Mouse (Mus musculus): ENCODE results near the gene Cd4.

Gene Cd4

DNA sequence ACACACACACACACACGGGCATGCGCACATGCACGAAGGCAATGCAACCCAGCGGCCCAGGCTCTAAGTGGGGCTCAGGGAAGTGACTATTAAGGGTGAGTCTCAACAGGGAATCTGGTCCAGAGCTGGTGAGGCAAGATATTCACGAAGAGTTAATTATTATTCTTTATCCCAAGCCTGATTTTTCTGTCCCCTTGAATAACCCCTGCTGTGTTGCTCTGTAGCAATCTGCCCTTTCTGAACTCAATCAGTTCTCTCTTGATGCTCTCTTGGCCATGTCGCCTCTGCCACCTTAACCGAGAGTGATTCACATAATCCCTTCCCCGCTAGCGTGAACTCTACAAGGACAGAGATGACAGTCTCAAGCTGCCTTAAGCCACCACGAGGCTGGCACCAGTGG lies 4.7 kb downstream of the Cd4 start:
- no peak for DNase-seq

- DNase-seq: no peak
Observed at GRCm38 (mm10) chr6:124881821-124882220, 6.2 kb downstream of the Cd4 start.

GRCm38 (mm10) chr6:124879390-124879789 lies 8.6 kb downstream of the Cd4 start:
- DNase-seq: no peak

- no peak for DNase-seq
Observed at GRCm38 (mm10) chr6:124874348-124874747, 13.7 kb downstream of the Cd4 start.

GRCm38 (mm10) chr6:124866560-124866959 lies 21.5 kb downstream of the Cd4 start:
- no peak for DNase-seq

DNA sequence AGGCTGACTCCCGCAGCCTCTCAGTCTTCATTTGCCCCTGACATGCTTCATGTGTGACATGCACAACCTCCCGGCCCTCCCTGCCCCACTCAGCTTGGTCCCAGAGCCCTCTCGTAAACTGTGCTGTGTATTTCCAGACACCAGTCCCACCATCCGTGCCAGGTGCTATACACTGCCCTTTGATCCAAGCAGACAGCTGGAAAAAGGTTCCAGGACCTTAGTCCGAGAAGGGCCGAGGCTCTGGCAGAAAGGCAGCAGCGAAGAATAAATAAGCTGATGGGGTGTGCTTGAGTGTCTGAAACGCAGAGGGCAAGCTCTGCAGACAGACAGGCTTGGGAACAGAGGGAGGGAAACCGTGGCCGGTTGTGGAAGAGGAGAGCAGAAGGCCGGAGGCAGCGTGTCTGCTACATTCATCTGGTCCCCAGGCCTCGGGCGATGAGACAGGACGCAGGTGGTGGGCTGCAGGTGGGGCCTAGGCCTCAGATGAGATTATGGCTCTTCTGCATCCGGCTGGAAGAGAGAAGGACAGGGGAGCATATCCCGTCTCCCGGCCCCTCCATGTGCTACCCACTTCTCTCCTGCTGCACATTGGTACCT lies 22.2 kb downstream of the Cd4 start:
- DNase-seq: no peak

DNA sequence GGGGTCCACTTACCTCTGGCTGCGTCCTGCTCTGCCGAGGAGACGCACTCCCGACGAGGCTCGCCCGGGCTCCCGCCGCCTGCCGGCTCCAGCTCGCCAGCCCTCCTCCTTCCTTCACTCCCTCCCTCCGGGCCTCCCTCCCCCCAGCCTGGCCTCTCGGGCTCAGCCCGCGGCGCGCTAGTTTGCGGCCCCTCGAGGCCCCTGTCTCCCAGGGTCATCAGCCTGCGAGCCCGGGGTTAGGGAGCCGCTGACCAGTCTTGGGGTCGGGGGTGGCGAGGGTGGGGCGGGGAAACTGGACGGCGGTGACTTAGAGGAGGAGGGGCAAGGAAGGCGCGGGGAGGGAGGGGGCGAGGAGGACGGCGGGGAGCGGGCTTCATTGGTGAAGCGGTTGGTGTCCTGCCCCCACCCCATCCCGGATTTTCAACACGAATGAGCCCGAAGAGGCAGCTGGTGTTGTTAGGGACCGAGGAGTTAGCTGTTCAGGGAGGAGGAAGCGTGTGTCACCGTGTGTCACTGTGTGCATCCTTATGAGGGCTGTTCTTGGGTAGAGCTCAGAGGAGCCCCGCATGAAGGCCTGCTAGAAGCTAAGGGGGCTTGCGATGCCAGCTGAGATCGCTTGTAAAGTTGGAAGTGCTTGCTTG lies 24.2 kb downstream of the Cd4 start, which contains the start of gene Gpr162:
Gene Gpr162 (minus strand): TSS at position 326 of the 641 bp plus-strand sequence.
- DNase-seq: peak; percentile 67 to 70

- no peak for DNase-seq
Observed at GRCm38 (mm10) chr6:124863125-124863657, 24.8 kb downstream of the Cd4 start.

- no peak for DNase-seq
Observed at GRCm38 (mm10) chr6:124862406-124863124, 25.5 kb downstream of the Cd4 start.

DNA sequence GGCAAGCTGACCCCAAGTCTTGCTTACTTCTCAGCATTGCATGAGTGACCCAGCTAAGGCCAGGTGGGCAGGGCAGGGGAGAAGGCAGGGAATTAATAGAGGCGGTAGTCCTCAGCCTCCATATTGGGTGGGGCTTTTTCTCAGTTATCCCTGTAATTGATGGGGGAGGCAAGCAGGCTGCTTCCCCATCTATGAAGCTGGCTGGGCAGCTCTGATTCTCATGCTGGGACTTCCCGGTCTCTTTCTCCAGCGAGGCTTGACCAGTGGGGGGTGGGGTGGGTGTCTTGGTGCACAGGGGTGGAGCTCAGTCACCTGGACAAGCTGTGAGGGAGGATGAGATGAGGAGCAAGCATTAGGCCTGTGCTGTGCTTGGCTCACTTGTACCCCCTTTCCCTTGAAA lies 26.2 kb downstream of the Cd4 start:
- no peak for DNase-seq

GRCm38 (mm10) chr6:124861266-124861665 lies 26.8 kb downstream of the Cd4 start:
- no peak for DNase-seq

DNA sequence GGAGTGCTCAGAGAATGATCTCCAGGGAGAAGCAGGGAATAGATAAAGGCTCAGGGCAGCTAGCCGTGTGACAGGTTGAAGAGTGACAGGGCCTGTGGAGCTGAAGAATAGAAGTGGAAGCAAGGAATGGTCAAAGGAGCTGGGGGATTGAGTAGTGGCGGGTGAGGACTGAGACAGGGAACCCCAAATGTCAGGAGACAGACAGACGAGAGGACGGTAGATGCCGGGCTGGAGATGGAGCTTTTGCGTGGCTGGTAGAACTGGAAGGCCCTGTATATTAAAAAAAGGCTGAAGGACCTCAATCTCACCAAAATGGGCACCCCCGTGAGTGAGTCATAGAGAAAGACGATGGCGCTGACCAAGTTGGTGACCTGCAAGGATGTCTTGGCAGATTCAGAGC lies 27.5 kb downstream of the Cd4 start:
- DNase-seq: no peak

DNA sequence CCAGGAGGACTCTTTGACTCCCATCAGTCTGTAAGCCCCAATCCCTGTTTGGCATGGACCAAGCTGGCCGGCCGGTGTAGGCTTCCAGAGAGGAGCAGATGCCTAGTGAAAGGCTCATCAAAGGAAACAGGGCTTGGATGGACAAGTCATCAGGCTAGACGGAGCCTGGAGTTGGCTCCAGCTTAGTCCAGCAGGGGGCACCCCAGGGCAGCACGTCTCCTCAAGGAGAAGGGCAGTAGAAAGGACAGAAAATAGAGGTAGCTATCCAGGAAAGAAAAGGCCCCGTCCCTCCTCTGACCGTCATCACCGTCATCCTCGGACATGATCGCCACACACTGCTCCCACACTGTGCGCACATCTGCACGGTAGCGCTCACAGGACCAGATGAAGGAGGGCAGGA lies 28.3 kb downstream of the Cd4 start:
- peak; percentile 82 to 90 for DNase-seq

DNA sequence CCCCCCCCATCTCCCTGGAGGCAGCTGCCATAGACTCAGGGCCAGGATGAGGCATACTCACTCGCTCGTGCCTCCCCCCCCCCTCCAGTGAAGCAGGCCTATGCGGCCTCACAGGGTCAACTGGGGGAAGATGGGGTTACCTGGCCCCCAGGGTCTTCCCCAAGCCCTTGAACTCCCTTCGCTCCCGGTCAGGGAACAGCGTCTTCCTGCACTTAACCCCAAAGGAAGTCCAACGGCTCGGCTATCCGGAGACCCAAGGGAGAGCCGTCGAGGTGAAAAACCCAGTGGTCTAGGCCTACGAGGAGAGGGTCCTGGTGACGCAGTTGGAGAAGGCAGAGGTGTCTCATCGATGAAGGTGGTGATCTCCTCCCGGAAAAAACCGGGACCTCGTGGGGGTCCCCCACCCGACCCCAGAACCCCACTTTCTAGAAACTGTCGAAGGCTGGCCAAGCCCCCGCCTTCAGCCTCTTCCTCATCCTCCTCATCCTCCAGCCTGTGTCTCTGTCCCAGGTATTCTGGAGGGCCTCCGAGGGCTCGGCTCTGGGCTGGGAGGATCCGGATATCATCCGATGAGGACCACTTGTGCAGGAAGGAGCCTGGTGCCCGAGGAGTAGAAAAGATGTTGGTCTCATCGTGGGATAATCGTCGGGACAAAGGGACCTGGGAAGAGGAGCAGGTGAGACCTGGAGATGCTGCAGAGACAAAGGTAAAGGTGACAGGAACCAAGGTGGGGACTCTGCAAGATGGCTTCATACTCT lies 29.3 kb downstream of the Cd4 start:
- DNase-seq: no peak

DNA sequence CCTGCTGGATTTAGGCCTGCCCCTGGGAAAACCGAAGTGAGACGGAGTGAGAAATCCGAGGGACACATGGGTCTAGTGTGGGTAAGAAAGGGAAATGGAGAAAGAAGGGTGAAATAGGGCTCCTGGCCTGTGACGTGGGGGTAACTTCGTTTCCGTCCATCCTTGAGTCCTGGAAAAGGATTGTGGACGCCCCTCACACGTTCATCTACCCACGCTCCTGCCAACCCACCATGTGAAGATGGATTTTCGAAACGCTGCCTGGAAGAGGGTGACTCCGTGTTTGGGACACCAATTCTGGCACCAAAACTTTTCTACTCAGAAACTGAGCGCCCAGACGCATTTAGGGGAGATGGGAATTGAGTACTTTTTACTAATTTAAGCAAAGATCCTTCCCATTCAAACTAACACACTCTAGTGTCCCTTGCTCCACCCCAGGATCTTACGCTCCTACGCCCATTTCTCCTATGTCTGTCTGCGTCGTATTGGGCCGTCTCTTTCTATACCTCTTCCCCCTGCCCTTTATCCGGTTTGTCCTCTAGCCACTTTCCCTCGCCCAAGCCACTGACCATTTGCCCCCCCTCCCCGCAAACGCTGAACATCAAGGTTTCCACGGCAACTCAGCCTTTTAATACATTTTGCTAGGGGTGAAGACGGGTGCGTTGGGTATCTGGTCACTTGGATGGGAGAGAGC lies 30.0 kb downstream of the Cd4 start:
- no peak for DNase-seq

GRCm38 (mm10) chr6:124856916-124857839 lies 30.8 kb downstream of the Cd4 start, which contains the start of gene P3h3:
Gene P3h3, minus strand, starts transcription at chr6:124857752.
- peak; percentile 87 to 88 for DNase-seq

- DNase-seq: no peak
Observed at GRCm38 (mm10) chr6:124856321-124856720, 31.7 kb downstream of the Cd4 start.

GRCm38 (mm10) chr6:124854647-124855046 lies 33.4 kb downstream of the Cd4 start:
- DNase-seq: no peak

DNA sequence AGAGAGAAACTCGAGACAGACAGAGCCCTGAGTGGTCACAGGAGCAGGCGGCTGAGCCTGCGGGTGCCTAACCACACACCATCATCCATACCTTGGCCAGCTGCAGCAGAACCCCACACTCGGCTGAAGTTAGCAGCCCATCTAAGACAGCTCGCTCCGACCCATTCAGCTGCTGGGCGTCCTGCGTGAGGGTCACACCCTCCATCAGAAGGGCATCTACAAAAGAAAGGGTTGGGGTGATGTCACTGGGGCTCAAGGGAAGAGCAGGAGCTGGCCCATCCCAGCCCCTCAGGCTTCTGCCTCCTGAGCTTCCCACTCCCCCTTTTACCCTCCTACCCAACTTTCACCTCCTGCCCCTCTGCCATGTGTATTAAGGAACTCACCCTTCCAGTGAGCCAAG lies 37.5 kb downstream of the Cd4 start:
- DNase-seq: no peak

DNA sequence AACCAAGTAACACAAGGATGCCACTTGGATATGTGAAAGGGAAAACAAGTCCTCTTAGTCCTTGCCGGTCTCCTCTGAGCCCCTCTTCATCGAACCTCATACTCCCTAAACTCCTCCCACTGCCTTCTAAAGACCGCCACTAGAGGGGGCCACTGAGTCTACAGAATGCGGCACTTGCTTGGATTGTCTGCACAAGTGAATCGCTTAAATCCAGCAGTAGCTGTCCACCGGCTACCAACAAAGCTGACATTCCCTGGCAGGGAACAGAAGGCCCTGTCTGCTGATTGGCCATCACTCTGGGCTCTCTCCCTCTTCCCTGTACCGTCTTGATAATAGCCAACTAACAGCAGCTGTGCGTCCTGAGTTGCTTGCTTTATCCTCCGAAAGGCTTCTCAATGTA lies 40.7 kb downstream of the Cd4 start:
- peak; percentile 87 to 94 for DNase-seq
